Comparison of ENCODE assay signal across 20 mouse cellular contexts in genomic region chr1:118454817-118455216, GRCm38 (mm10).
DNase-seq lines count a peak whose midpoint lies in the region; ATAC-seq and TF ChIP-seq lines count a peak whose summit lies in the region.
"Had no signal": no experiment of that assay in that cellular context is flagged by ENCODE, and none has a peak within 500 bp of the region (broad histone marks: within the 10 kb centered on the region; RNA-seq: fewer than 3 reads in every experiment).

No protein-coding gene starts in this region.

- ATAC-seq in liver, embryonic 13.5 days (ENCODE audit: low read depth): no peak
- no peak for ATAC-seq in liver, embryonic 11.5 days (replicated peaks; ENCODE audit: low FRiP score)
- ATAC-seq in forebrain, embryonic 15.5 days (replicated peaks): no peak
- ATAC-seq: CD4-positive, CD25-positive, alpha-beta regulatory T cell, adult 4 months; forebrain, embryonic 14.5 days had no signal

- H3K27ac ChIP-seq in liver, embryonic 13.5 days: 0 out of 2 replicates have a peak overlapping the region, but pooled peaks have one; percentile 21
- H3K27ac ChIP-seq in liver, embryonic 11.5 days (ENCODE audit: low read depth, low read length): no peak overlapping the region
- H3K27ac ChIP-seq in olfactory bulb, adult 2 months (ENCODE audit: insufficient read depth, low read depth, low read length): peak overlapping the region; percentile 18; the same call in 1 of the 2 replicates
- no peak overlapping the region for H3K27ac ChIP-seq in forebrain, embryonic 15.5 days (replicated peaks)
- H3K27ac ChIP-seq in cerebellum, adult 2 months (ENCODE audit: insufficient read depth, low read length): no peak overlapping the region
- H3K27ac ChIP-seq: embryonic facial prominence, embryonic 15.5 days; forebrain, embryonic 10.5 days; heart, embryonic 10.5 days; hindbrain, embryonic 10.5 days; hindbrain, embryonic 14.5 days had no signal

- no peak for TF ChIP-seq CTCF in olfactory bulb, adult 2 months (IDR thresholded peaks at IDR 0.05; ENCODE audit: insufficient read depth, low read depth, low read length)
- TF ChIP-seq CTCF in cerebellum, adult 2 months (IDR thresholded peaks at IDR 0.05; ENCODE audit: borderline replicate concordance, insufficient read depth, low read depth, low read length): no peak

- H3K27me3 ChIP-seq in liver, embryonic 13.5 days: no peaks in the 10 kb centered on the region
- H3K27me3 ChIP-seq in liver, embryonic 11.5 days (replicated peaks; ENCODE audit: control insufficient read depth, insufficient read depth, low read length): no peaks in the 10 kb centered on the region
- H3K27me3 ChIP-seq in forebrain, embryonic 15.5 days: no peaks in the 10 kb centered on the region
- H3K27me3 ChIP-seq in cerebellum, adult 2 months (ENCODE audit: control insufficient read depth, insufficient read depth, low read length): no peaks in the 10 kb centered on the region
- H3K27me3 ChIP-seq: embryonic facial prominence, embryonic 15.5 days had no signal

- WGBS in liver, embryonic 13.5 days (ENCODE audit: insufficient replicate concordance): 87% methylated on average over 4 of the region's 4 CpGs
- 88% methylated on average over 4 of the region's 4 CpGs for WGBS in liver, embryonic 11.5 days
- 70% methylated on average over 4 of the region's 4 CpGs for WGBS in olfactory bulb, adult 2 months
- WGBS in forebrain, embryonic 15.5 days: 87% methylated on average over 4 of the region's 4 CpGs
- 79% methylated on average over 4 of the region's 4 CpGs for WGBS in cerebellum, adult 2 months

- H3K4me3 ChIP-seq in liver, embryonic 13.5 days (replicated peaks): no peak overlapping the region
- H3K4me3 ChIP-seq in liver, embryonic 11.5 days (ENCODE audit: low read depth, low read length): no peak overlapping the region
- no peak overlapping the region for H3K4me3 ChIP-seq in olfactory bulb, adult 2 months (ENCODE audit: insufficient read depth, low read depth, low read length)
- no peak overlapping the region for H3K4me3 ChIP-seq in forebrain, embryonic 15.5 days
- no peak overlapping the region for H3K4me3 ChIP-seq in cerebellum, adult 2 months (replicated peaks; ENCODE audit: insufficient read depth, low read depth, low read length)
- H3K4me3 ChIP-seq: embryonic facial prominence, embryonic 15.5 days; erythroblast, embryonic 14.5 days; forebrain, embryonic 10.5 days; heart, embryonic 10.5 days; hindbrain, embryonic 10.5 days had no signal

- H3K36me3 ChIP-seq in liver, embryonic 13.5 days: no peaks in the 10 kb centered on the region
- no peaks in the 10 kb centered on the region for H3K36me3 ChIP-seq in liver, embryonic 11.5 days (ENCODE audit: control insufficient read depth, insufficient read depth, low read length)
- no peaks in the 10 kb centered on the region for H3K36me3 ChIP-seq in forebrain, embryonic 15.5 days
- H3K36me3 ChIP-seq: embryonic facial prominence, embryonic 15.5 days; forebrain, embryonic 10.5 days; heart, embryonic 10.5 days; hindbrain, embryonic 10.5 days had no signal

- H3K9me3 ChIP-seq in liver, embryonic 13.5 days (replicated peaks): no peaks in the 10 kb centered on the region
- no peaks in the 10 kb centered on the region for H3K9me3 ChIP-seq in liver, embryonic 11.5 days (ENCODE audit: control insufficient read depth, low read length)
- no peaks in the 10 kb centered on the region for H3K9me3 ChIP-seq in forebrain, embryonic 15.5 days
- H3K9me3 ChIP-seq: embryonic facial prominence, embryonic 15.5 days; forebrain, embryonic 10.5 days; heart, embryonic 10.5 days; hindbrain, embryonic 10.5 days had no signal

- no peak for TF ChIP-seq POLR2A in olfactory bulb, adult 2 months (IDR thresholded peaks at IDR 0.05; ENCODE audit: insufficient read depth, low read depth, low read length)
- TF ChIP-seq POLR2A in cerebellum, adult 2 months (IDR thresholded peaks at IDR 0.05; ENCODE audit: borderline replicate concordance, insufficient read depth, low read length): no peak

- DNase-seq in liver, embryonic 13.5 days: no peak
- no peak for DNase-seq in liver, embryonic 11.5 days (ENCODE audit: low spot score)
- peak; percentile 74 to 75 for DNase-seq in B cell, adult 2 months
- DNase-seq in spleen, postnatal 4 days (ENCODE audit: low spot score in 2 of 2): peak; percentile 39 to 74
- DNase-seq in cerebellum, adult 2 months: no peak
- DNase-seq: adrenal gland, postnatal 10 days; cerebellum, adult 11-12 months; cerebellum, postnatal 10 days; gastrocnemius, postnatal 36 days; heart, adult 11 months had no signal

- peaks cover 55% of the 10 kb centered on the region for H3K4me1 ChIP-seq in liver, embryonic 13.5 days (replicated peaks)
- peaks cover 28% of the 10 kb centered on the region for H3K4me1 ChIP-seq in liver, embryonic 11.5 days (replicated peaks; ENCODE audit: control insufficient read depth, insufficient read depth, low read length)
- peaks cover 19% of the 10 kb centered on the region for H3K4me1 ChIP-seq in olfactory bulb, adult 2 months (ENCODE audit: control insufficient read depth, insufficient read depth, low read length)
- peaks cover 37% of the 10 kb centered on the region for H3K4me1 ChIP-seq in forebrain, embryonic 15.5 days
- H3K4me1 ChIP-seq in cerebellum, adult 2 months (ENCODE audit: control insufficient read depth, insufficient read depth, low read length): peaks cover 13% of the 10 kb centered on the region

- H3K4me2 ChIP-seq in liver, embryonic 13.5 days: no peak overlapping the region
- no peak overlapping the region for H3K4me2 ChIP-seq in liver, embryonic 11.5 days
- H3K4me2 ChIP-seq in forebrain, embryonic 15.5 days (replicated peaks): no peak overlapping the region
- H3K4me2 ChIP-seq: embryonic facial prominence, embryonic 15.5 days; hindbrain, embryonic 14.5 days had no signal

- no peak overlapping the region; the same call in 1 of the 2 replicates for H3K9ac ChIP-seq in liver, embryonic 13.5 days
- no peak overlapping the region for H3K9ac ChIP-seq in liver, embryonic 11.5 days (ENCODE audit: low read depth, low read length)
- no peak overlapping the region for H3K9ac ChIP-seq in forebrain, embryonic 15.5 days (replicated peaks)
- H3K9ac ChIP-seq: embryonic facial prominence, embryonic 15.5 days; hindbrain, embryonic 14.5 days had no signal

Comparison
In these comparisons a context has a peak if more than half of its experiments do, and no peak if none do; other contexts are left out.
1. H3K27ac ChIP-seq: peak in liver, embryonic 13.5 days (single experiment) and olfactory bulb, adult 2 months (single experiment); none in liver, embryonic 11.5 days (single experiment), forebrain, embryonic 15.5 days (single experiment) and cerebellum, adult 2 months (single experiment).
2. DNase-seq: peak in B cell, adult 2 months (2 of 2) and spleen, postnatal 4 days (2 of 2); none in liver, embryonic 13.5 days (single experiment), liver, embryonic 11.5 days (single experiment) and cerebellum, adult 2 months (0 of 2).